Mouse (Mus musculus) inflammation-experienced regulatory T-cells, adult 16 weeks (primary cell): Measurements from ENCODE around the gene Ubl7. TPM values are rescaled to one million over a fixed set of nuclear protein-coding genes. Genes with fewer than 3 reads are reported as not detected.

Experiments
- polyA plus RNA-seq: library from polyadenylated mRNA; unstranded; fragments of 100-300 nt; shearing (Covaris generic); gene quantifications from one replicate; pipeline ENCODE4 v1.2.1, GENCODE M21; 2017

The Ubl7 gene
- polyA plus RNA-seq = 94.4 TPM

DNA sequence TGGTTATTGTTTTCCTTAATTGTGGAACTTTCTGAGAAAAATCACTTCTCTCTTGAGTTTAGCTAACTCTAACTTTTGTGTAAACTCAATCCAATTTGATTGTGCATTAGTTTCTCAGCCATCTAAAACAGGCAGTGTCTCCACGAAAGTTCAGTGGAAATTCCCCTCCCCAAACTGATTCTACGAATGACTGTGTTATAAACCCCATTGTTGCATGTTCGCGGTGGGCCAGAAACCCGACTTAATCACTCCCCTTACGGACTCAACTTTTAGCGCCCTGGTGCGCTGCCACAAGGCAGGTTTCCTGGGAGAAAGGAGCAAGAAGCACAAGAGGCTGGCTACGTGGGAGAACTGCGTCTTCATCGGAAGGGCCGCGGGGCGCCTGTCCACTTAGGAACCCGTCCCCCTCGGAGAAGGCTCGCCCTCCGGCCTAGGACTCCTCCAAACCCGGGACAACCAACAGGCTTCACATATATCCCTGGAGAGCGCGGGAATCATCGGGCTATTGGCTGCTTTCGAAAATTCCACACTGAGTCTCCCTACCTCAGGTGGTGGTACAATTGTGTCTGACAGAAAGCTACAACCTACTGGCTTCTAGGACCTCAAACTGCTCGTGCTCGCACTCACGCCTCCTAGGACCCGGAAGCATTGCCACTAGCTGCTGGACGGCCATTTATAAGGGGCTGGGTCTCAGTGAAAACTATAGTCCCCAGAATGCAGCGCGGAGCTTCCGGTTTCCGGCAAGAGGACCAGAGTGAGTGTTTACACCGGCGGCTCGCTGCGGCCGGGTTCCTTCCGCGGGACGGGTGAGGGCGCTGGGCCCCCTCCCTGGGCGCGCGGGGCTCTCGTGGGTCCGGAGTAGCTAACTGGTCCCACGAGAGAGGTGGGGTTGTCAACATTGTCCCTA, at the start of gene Ubl7:
Ubl7 (plus strand) TSS at position 726 of the 907 bp plus-strand sequence.

DNA sequence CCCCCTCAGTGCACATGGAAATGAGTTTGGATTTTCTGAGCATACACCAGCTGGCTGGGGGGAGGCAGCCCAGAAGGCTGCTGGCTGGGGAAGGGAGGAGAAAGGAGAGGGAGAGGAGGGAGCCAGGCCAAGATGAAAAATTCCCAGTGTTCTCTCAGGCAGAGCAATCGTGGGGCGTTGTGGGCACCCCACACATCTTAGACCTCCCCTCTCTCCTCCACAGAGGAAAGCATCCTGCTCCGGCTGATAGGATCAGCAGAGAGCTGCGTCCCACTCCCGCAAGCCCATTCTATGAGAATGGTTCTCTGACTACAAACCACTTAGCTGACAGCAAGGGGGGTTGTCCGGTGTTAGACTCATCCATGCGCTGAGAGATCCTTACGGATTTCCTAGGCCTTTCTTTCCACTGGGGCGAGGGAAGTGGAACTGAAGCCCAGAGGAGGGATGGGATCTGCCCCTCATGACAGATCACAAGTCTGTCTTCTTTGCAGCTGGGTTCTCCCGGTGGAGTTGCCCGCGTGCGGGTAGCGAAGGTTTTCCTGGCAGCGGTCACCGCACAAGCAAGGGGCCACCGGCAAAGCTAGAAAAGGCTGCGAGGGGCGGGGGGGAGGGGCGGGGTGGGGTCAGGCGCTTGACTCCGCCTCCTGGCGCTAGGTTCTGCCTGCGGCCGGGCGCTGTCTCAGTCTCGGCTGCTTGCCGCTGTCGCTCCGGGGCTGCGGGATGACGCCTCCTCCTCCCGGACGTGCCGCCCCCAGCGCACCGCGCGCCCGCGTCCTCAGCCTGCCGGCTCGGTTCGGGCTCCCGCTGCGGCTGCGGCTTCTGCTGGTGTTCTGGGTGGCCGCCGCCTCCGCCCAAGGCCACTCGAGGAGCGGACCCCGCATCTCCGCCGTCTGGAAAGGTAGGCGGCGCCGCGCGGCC, 28.9 kb downstream of the Ubl7 start, which contains the start of gene Sema7a:
Sema7a (plus strand) TSS at position 682 of the 918 bp plus-strand sequence.

Other genes with a start within 250 kb of the Ubl7 start
- gene Cyp1a2, start 227.3 kb upstream of the Ubl7 start, polyA plus RNA-seq = not detected
- gene Cyp1a1, start 223.1 kb upstream of the Ubl7 start, polyA plus RNA-seq = 1.0 TPM
- gene Edc3, start 202.4 kb upstream of the Ubl7 start, polyA plus RNA-seq = 58.7 TPM
- 183 TPM for gene Clk3, start 145.1 kb upstream of the Ubl7 start, polyA plus RNA-seq
- 56.3 TPM for gene Arid3b, start 74.2 kb upstream of the Ubl7 start, polyA plus RNA-seq
- gene Sema7a, start 29.1 kb downstream of the Ubl7 start, polyA plus RNA-seq = 0.29 TPM
- 0.37 TPM for gene Cyp11a1, start 95.4 kb downstream of the Ubl7 start, polyA plus RNA-seq
- gene Stra6, start 152.8 kb downstream of the Ubl7 start, polyA plus RNA-seq = 4.2 TPM
- not detected for gene Ccdc33, start 207.8 kb downstream of the Ubl7 start, polyA plus RNA-seq